Mouse (Mus musculus): ENCODE measurements around the gene Rln1. TPM values are rescaled to one million over a fixed set of nuclear protein-coding genes. Genes with fewer than 3 reads are reported as not detected.

Rln1 gene
- polyA plus RNA-seq, 1 experiment from 2014 or later = 0.46 TPM

DNA sequence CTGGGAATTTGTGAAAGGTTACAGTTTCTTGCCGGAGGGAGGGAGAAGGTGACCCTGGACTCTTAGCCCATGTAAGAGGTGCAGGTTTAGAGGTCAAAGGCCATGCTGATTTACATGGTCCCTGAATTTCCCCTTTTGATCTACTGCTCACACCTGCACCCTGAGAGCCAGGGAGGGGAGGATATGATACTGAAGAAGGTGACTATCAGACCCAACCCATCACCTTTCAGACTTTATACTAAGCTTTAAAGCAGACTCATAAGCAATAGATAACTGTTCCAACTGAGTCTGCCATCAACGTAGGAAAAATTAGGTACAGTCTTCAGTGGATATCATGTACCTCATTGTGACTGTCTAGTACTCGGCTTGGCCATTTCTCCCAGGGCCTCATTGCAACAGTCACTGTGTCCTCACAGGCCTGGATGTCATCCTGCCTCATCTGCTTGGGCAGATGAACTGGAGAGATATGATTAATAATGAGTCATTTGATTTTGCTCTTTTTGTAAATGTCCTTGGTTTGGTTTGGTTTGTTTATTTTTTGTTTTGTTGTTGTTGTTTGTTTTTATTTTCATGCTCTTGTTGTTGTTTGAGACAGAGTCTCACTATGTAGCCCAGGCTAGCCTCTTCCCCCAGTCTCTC, 34.3 kb upstream of the Rln1 start:
- H3K4me2 ChIP-seq (replicated peaks) = no peak overlapping the region
- no peaks in the 10 kb centered on the region for H3K27me3 ChIP-seq
- no peak overlapping the region for H3K27ac ChIP-seq
- 76% methylated on average over 3 of the region's 3 CpGs for WGBS
- no peak for ATAC-seq (ENCODE audit: insufficient number of reproducible peaks, insufficient read depth, low FRiP score, low TSS enrichment)
- no peak overlapping the region for H3K4me3 ChIP-seq
- no peak overlapping the region for H3K9ac ChIP-seq
- no peaks in the 10 kb centered on the region for H3K36me3 ChIP-seq
- peaks cover 5% of the 10 kb centered on the region; the same call in 1 of the 2 replicates for H3K4me1 ChIP-seq
- no peaks in the 10 kb centered on the region for H3K9me3 ChIP-seq

DNA sequence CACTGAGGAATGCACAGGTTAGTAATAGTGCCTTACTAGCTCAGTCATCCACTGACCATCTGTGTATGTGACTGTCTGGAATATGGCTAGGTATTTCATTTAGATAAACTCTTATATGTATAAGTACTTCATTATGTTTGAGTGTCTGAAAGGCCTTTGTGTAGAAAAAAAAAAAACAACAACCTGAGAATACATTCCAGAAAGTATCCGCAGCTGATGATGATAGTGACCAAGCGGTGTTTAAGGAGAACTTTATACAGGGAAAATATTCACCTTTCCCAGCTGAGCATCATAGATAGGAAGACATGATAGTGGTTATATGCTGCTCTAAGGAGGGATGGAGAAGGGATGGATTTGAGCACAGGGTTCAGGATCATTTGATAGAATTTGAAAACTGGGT, 33.6 kb upstream of the Rln1 start:
- WGBS = 87% methylated on average over 2 of the region's 2 CpGs
- no peaks in the 10 kb centered on the region for H3K9me3 ChIP-seq
- H3K27me3 ChIP-seq = no peaks in the 10 kb centered on the region
- ATAC-seq (ENCODE audit: insufficient number of reproducible peaks, insufficient read depth, low FRiP score, low TSS enrichment) = no peak
- no peak overlapping the region for H3K27ac ChIP-seq
- no peaks in the 10 kb centered on the region for H3K36me3 ChIP-seq
- no peak overlapping the region for H3K9ac ChIP-seq
- peaks cover 5% of the 10 kb centered on the region; the same call in 1 of the 2 replicates for H3K4me1 ChIP-seq
- no peak overlapping the region for H3K4me3 ChIP-seq
- H3K4me2 ChIP-seq (replicated peaks) = no peak overlapping the region

DNA sequence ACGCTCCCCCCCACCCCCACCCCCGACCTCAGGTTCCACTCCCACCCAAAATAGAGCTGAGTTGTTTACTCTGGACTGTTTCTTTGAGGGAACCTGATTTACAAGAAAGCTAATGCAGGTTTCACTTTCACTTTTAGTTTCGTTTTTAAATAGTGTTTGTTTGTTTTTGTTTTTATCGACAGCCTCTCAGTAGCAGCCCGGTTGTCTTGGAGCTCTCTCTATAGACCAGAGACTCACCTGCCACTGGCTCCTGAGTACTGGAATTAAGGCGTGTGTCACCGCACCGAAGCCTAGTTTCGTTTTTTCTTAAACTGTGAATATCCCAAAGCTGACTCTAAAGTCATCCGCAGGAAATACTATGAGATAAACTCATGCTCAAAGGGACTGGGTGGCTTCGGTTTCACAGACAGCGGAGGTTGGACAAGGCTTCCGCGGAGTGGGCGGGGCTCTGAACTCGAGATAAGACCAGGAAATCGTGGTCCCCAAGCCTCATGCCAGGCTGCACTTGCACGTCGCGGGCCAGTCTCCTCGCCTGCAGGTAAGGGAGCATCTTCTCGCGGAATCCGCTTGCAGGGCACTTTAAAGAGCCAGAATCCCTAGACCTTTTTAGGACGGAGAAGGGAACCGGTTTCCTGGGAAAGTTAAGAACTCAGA, 32.6 kb upstream of the Rln1 start, which contains the start of the genes Plgrkt and Cd274:
Plgrkt (minus strand) TSS at position 422 of the 654 bp plus-strand sequence.
Cd274 (plus strand) TSS at position 487 of the 654 bp plus-strand sequence.
- no peaks in the 10 kb centered on the region for H3K36me3 ChIP-seq
- peak within 1 kb of the TSS; percentile 76 for H3K4me2 ChIP-seq (replicated peaks)
- H3K9me3 ChIP-seq = no peaks in the 10 kb centered on the region
- H3K4me3 ChIP-seq = peak within 1 kb of the TSS; percentile 45
- 3% methylated on average over 26 of the region's 26 CpGs for WGBS
- ATAC-seq (ENCODE audit: insufficient number of reproducible peaks, insufficient read depth, low FRiP score, low TSS enrichment) = no peak
- no peaks in the 10 kb centered on the region for H3K27me3 ChIP-seq
- no peak within 1 kb of the TSS for H3K27ac ChIP-seq
- H3K4me1 ChIP-seq = peaks cover 5% of the 10 kb centered on the region; the same call in 1 of the 2 replicates
- H3K9ac ChIP-seq = peak within 1 kb of the TSS; percentile 21

DNA sequence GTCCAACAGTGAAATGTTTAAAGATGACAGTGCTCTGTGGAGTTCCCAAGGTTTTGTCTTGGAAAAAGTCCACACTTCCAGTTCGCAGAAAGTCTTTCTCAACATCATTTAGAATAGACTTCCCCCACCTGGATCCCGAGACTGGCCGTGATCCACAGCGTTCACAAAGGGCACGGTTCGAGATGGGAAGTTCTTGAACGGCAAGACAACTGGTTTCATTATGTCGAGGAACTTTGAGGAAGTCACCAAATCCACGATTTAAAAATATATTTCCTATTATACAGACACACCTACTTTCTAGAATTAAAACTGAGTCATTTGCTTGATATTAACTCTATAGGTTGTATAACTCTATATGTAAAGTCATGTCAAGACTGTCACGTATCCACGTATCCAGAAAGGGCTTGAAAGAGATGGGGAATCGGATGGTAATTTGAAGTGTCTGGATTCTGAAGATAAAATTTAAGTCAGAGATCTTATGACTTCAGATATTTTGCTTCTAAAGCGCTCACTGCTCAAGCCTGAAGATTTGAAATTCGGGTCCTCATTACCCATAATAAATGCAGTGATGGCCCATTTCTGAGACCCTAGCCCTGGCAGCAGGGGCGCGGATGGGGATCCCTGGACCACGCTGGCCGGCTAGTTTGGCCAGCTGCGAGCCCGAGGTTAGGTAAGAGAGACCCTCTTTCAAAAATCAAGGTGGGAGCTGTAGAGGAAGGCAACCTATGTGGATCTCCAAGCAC, 31.9 kb upstream of the Rln1 start:
- 55% methylated on average over 20 of the region's 20 CpGs for WGBS
- Histone ChIP-seq H3K27me3 (no peaks in the 10 kb centered on the region), H3K4me1 (peaks cover 5% of the 10 kb centered on the region; the same call in 1 of the 2 replicates), H3K27ac (no peak overlapping the region), H3K4me2 (replicated peaks) (peak overlapping the region; percentile 76), H3K9me3 (no peaks in the 10 kb centered on the region), H3K4me3 (peak overlapping the region; percentile 45), H3K36me3 (no peaks in the 10 kb centered on the region), H3K9ac (peak overlapping the region; percentile 21; the same call in 1 of the 2 replicates)
- no peak for ATAC-seq (ENCODE audit: insufficient number of reproducible peaks, insufficient read depth, low FRiP score, low TSS enrichment)

DNA sequence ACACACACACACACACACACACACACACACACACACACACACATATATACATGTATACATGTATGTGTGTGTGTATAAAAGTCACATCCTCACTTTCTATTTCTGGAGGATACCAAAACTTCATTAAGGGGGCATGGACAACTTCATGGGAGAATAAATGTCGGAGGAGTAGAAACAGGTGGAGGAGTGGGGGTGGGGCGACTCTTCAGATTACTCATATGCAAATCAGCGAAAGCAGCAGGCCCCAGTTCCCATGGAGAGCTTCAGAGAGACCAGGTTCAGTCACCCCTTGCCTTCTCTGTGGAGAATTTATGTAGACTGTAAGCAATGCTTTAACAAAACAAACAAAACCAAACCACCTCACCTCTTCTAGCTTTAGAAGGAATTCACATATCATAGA, 30.6 kb upstream of the Rln1 start:
- Histone ChIP-seq H3K27ac (no peak overlapping the region), H3K4me1 (peaks cover 5% of the 10 kb centered on the region; the same call in 1 of the 2 replicates), H3K4me3 (no peak overlapping the region), H3K36me3 (no peaks in the 10 kb centered on the region), H3K4me2 (replicated peaks) (no peak overlapping the region), H3K27me3 (no peaks in the 10 kb centered on the region), H3K9me3 (no peaks in the 10 kb centered on the region), H3K9ac (no peak overlapping the region)
- WGBS = 24% methylated on average over 3 of the region's 3 CpGs
- ATAC-seq (ENCODE audit: insufficient number of reproducible peaks, insufficient read depth, low FRiP score, low TSS enrichment) = no peak

DNA sequence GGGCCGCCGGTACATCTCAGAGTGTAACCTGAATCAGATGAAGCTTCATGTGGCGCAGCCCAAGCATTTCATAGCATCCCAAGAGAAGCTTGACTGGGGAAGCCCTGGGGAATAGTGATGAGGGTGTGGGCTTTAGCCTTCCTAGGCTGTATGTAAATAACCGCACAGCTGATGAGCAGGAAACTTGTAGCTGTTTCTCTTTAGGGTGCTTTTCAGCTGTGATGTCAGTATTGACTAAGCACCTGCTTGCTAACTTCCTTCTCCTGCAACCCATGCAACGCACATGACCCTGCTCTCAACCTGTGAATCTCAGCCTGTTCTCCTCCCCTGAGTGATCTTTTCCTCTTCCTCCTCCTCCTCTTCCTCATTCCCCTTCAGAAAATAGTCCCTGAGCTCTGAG, 29.6 kb upstream of the Rln1 start:
- H3K4me1 ChIP-seq = peaks cover 5% of the 10 kb centered on the region; the same call in 1 of the 2 replicates
- no peak for ATAC-seq (ENCODE audit: insufficient number of reproducible peaks, insufficient read depth, low FRiP score, low TSS enrichment)
- no peak overlapping the region for H3K9ac ChIP-seq
- H3K9me3 ChIP-seq = no peaks in the 10 kb centered on the region
- peaks cover under 1% of the 10 kb centered on the region; the same call in 1 of the 2 replicates for H3K36me3 ChIP-seq
- H3K27ac ChIP-seq = no peak overlapping the region
- H3K4me2 ChIP-seq (replicated peaks) = no peak overlapping the region
- WGBS = 70% methylated on average over 5 of the region's 5 CpGs
- no peaks in the 10 kb centered on the region for H3K27me3 ChIP-seq
- H3K4me3 ChIP-seq = no peak overlapping the region

DNA sequence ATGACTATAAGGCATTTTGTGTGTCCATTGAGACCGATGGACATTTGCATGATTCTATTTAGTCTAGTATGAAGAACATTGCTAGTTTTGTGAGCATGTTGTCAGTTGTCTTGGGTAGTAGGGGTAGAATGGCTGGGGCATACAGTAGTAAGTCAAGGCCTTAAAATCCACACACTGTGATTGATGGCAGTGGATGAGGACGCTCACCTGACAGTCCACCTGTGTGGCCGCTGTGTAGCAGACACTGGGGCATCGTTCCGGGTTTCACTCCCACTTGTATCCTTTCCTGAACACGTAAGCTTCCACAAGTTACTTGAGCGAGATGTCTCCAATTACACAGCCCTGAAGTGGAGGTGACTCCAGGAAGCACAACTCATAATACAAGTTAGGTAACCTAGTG, 29.1 kb upstream of the Rln1 start:
- WGBS = 78% methylated on average over 7 of the region's 7 CpGs
- Histone ChIP-seq H3K4me3 (no peak overlapping the region), H3K9ac (no peak overlapping the region), H3K4me2 (replicated peaks) (no peak overlapping the region), H3K27ac (no peak overlapping the region), H3K9me3 (no peaks in the 10 kb centered on the region), H3K36me3 (peaks cover 5% of the 10 kb centered on the region; the same call in 1 of the 2 replicates), H3K4me1 (peaks cover 5% of the 10 kb centered on the region; the same call in 1 of the 2 replicates), H3K27me3 (no peaks in the 10 kb centered on the region)
- no peak for ATAC-seq (ENCODE audit: insufficient number of reproducible peaks, insufficient read depth, low FRiP score, low TSS enrichment)

DNA sequence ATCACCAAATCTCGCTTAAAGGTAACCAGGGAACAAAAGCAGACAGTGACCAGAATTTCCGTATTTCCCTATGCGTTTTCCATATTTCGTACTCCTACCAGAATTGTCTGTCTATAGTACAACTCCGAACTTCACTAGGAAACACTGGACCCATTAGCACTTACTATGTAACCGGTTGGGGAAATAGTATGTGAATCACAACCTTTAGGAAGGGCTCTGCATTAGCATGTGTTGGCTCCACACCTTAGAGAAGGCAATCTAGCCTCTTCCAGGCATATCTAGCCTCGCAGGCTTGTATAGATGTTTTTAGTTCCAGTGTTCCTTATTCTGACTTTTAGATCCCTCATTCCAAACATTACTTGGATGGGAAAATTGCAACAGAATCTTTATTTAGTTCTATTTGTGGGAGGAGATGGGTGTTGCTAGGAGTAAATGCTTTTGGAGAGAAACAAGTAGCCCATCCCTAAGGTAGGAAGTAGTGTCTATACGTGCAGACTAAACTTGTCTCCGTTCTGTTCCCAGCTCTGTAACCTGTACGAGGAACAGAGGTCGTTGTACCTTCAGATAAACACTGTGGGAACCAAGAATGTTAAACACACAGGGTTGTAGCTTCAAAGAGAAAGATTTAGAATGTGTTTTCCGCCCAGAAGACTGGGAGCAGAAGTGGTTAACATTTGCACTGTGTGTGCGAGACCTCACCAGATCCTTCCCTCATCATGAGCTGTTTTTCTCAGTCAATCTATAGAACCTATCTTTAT, 27.9 kb upstream of the Rln1 start:
- Histone ChIP-seq H3K27me3 (no peaks in the 10 kb centered on the region), H3K27ac (no peak overlapping the region), H3K4me1 (peaks cover 2% of the 10 kb centered on the region; the same call in 1 of the 2 replicates), H3K4me3 (peak overlapping the region; percentile 56), H3K9ac (no peak overlapping the region), H3K4me2 (replicated peaks) (peak overlapping the region; percentile 54), H3K9me3 (no peaks in the 10 kb centered on the region), H3K36me3 (peaks cover 5% of the 10 kb centered on the region; the same call in 1 of the 2 replicates)
- WGBS = 51% methylated on average over 13 of the region's 13 CpGs
- ATAC-seq (ENCODE audit: insufficient number of reproducible peaks, insufficient read depth, low FRiP score, low TSS enrichment) = no peak

DNA sequence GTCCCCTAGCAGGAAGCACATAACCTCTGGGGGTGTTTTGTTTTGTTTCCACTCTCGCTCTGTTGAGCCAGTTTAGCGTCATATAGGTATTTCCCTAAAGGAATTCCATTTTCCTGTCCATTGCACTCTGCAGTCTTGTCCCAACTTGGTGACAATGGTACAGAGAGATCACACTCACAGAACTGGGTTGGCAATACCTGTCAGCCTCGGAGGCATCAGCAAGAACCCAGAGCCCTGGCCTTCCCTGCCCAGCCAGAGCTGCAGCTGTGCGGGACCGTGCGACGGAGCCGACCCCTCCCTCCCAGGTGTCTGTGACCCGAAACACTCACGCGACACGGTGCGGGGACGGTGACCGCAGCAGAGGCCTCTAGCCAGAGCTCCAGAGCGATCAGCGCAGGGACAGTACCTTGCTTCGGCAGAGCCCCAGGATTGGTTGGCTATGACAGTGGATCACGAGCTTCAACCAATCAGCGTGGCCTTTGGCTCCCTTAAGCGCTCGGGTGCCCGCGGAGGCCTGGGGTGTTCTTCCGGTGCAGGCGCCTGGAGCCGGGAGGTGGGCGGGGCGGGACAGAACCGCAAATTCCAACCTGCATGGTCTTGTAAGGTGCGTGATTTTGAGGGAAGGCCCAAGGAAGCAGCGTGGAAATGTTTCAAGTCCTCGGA, 27.1 kb upstream of the Rln1 start:
- H3K27me3 ChIP-seq = no peaks in the 10 kb centered on the region
- 2% methylated on average over 33 of the region's 33 CpGs for WGBS
- ATAC-seq (ENCODE audit: insufficient number of reproducible peaks, insufficient read depth, low FRiP score, low TSS enrichment) = peak; percentile 97
- no peaks in the 10 kb centered on the region for H3K4me1 ChIP-seq
- no peaks in the 10 kb centered on the region for H3K9me3 ChIP-seq
- peak overlapping the region; percentile 54 for H3K4me2 ChIP-seq (replicated peaks)
- peak overlapping the region; percentile 56 for H3K4me3 ChIP-seq
- H3K36me3 ChIP-seq = peaks cover 5% of the 10 kb centered on the region; the same call in 1 of the 2 replicates
- no peak overlapping the region for H3K27ac ChIP-seq
- H3K9ac ChIP-seq = peak overlapping the region; percentile 52

DNA sequence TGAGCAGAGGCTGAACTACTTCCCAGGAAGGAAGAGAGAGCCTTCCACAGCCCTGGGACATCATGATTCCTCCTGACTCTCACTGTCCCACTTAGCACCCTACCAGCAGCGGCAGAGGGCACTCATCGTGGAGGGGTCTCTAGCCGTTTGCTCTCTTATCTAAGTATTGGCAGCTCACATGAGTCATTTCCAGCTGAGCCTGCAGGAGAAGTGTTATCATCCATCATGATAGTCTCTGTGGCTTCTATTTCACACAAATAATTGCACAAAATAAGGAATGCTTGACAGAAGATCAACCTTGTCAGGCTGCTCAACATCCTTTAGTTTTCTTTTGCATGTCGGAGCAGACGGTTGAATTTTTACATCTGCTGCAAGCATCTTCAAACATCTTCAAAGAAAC, 25.8 kb upstream of the Rln1 start:
- H3K27me3 ChIP-seq = no peaks in the 10 kb centered on the region
- WGBS = 79% methylated on average over 5 of the region's 5 CpGs
- no peak overlapping the region for H3K27ac ChIP-seq
- no peak overlapping the region for H3K4me3 ChIP-seq
- peaks cover 5% of the 10 kb centered on the region; the same call in 1 of the 2 replicates for H3K36me3 ChIP-seq
- H3K9ac ChIP-seq = no peak overlapping the region
- no peaks in the 10 kb centered on the region for H3K9me3 ChIP-seq
- ATAC-seq (ENCODE audit: insufficient number of reproducible peaks, insufficient read depth, low FRiP score, low TSS enrichment) = no peak
- no peak overlapping the region for H3K4me2 ChIP-seq (replicated peaks)
- H3K4me1 ChIP-seq = no peaks in the 10 kb centered on the region

DNA sequence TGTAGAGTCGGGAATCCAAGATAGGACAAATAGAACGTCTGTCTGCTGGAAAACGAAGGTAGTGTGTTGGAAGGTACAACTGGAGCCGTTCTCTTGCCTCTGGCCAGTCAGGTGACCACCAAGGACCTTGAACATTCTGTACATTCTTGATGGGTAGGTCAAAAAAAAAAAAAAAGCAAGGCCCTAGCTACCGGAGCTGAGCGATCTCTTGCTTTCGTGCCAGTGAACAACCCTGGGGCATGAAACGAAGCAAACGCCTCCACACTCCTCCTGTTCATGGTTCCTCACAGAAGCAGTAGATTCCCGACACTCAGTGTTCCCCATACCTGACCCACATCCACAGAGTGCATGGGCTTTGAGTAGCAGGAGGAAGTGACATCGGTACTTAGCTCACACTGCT, 21.8 kb upstream of the Rln1 start:
- Histone ChIP-seq H3K9me3 (no peaks in the 10 kb centered on the region), H3K27me3 (no peaks in the 10 kb centered on the region), H3K9ac (no peak overlapping the region), H3K4me1 (no peaks in the 10 kb centered on the region), H3K27ac (no peak overlapping the region), H3K4me3 (no peak overlapping the region), H3K4me2 (replicated peaks) (no peak overlapping the region), H3K36me3 (peaks cover 5% of the 10 kb centered on the region; the same call in 1 of the 2 replicates)
- no peak for ATAC-seq (ENCODE audit: insufficient number of reproducible peaks, insufficient read depth, low FRiP score, low TSS enrichment)
- WGBS = 83% methylated on average over 11 of the region's 11 CpGs
